In the genomic region with DNA sequence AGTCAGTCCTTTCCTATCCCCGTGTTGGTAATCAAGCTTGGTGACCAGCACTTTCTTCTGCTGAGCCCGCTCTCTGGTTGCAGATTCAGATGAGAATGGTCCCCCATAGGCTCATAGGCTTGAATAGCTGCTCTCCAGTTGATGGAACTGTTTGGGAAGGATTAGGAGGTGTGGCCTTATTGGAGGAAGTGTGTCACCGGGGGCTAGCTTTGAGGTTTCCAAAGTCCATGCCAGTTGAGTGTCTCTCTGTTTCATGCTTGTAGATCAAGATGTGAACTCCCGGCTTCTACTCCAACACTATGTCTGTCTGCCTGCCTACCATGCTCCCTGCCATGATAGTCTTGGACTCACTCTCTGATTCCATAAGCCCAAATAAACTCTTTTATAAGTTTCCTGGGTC, we compare ENCODE assay signal across 14 mouse cellular contexts.
"Had no signal": no experiment of that assay in that cellular context is flagged by ENCODE, and none has a peak within 500 bp of the region (broad histone marks: within the 10 kb centered on the region; RNA-seq: fewer than 3 reads in every experiment).

No protein-coding gene starts in this region.

- DNase-seq: forebrain, postnatal 0 days; gastrocnemius, postnatal 14 days; gastrocnemius, postnatal 36 days; heart, adult 18-20 months; heart, postnatal 14 days; heart, postnatal 36 days; kidney, adult 11 months; kidney, adult 2 months; kidney, adult 9 months; kidney, postnatal 14 days; kidney, postnatal 36 days; layer of hippocampus, adult 9-11 months; layer of hippocampus, postnatal 36 days; left cerebral cortex, postnatal 4 days had no signal
